Mouse (Mus musculus) T-cell, adult 2 months (primary cell): ENCODE results near the gene Igfbpl1.

ENCODE experiments used
- DNase-seq: peaks from one replicate; pipeline ENCODE4 v3.0.0; 2022; ENCODE audit warnings: low spot score

Gene Igfbpl1

GRCm38 (mm10) chr4:45826275-45827040, at the start of gene Igfbpl1:
Igfbpl1 (minus strand) TSS chr4:45826923.
- no peak for DNase-seq

- no peak for DNase-seq
Measured at GRCm38 (mm10) chr4:45872147-45872546, 45.4 kb upstream of the Igfbpl1 start.

GRCm38 (mm10) chr4:45869021-45869815, 42.5 kb upstream of the Igfbpl1 start:
- DNase-seq = no peak

GRCm38 (mm10) chr4:45867416-45867815, 40.7 kb upstream of the Igfbpl1 start:
- no peak for DNase-seq

GRCm38 (mm10) chr4:45861160-45861559, 34.4 kb upstream of the Igfbpl1 start:
- DNase-seq = no peak

- DNase-seq = peak; percentile 18
Measured at GRCm38 (mm10) chr4:45855803-45856424, 29.2 kb upstream of the Igfbpl1 start.

GRCm38 (mm10) chr4:45853496-45854246, 26.9 kb upstream of the Igfbpl1 start:
- no peak for DNase-seq

GRCm38 (mm10) chr4:45851640-45852051, 24.9 kb upstream of the Igfbpl1 start:
- no peak for DNase-seq

- DNase-seq = no peak
Measured at GRCm38 (mm10) chr4:45849419-45849818, 22.7 kb upstream of the Igfbpl1 start.

- no peak for DNase-seq
Measured at GRCm38 (mm10) chr4:45848825-45849156, 22.1 kb upstream of the Igfbpl1 start.

- no peak for DNase-seq
Measured at GRCm38 (mm10) chr4:45848109-45848824, 21.5 kb upstream of the Igfbpl1 start, which contains the start of gene Stra6l. Stra6l (plus strand) TSS chr4:45848664.

- DNase-seq = no peak
Measured at GRCm38 (mm10) chr4:45846263-45846662, 19.5 kb upstream of the Igfbpl1 start.

- peak; percentile 14 for DNase-seq
Measured at GRCm38 (mm10) chr4:45844355-45844754, 17.6 kb upstream of the Igfbpl1 start.

GRCm38 (mm10) chr4:45833461-45833860, 6.7 kb upstream of the Igfbpl1 start:
- no peak for DNase-seq

- no peak for DNase-seq
Measured at GRCm38 (mm10) chr4:45831996-45832395, 5.3 kb upstream of the Igfbpl1 start.

GRCm38 (mm10) chr4:45829907-45830759, 3.4 kb upstream of the Igfbpl1 start:
- no peak for DNase-seq

- no peak for DNase-seq
Measured at GRCm38 (mm10) chr4:45824761-45825556, 1.8 kb downstream of the Igfbpl1 start.

GRCm38 (mm10) chr4:45824049-45824760, 2.5 kb downstream of the Igfbpl1 start:
- DNase-seq = no peak
